Mouse (Mus musculus) erythroblast, adult 5-6 weeks (primary cell): Measurements from ENCODE around the gene Rfc2. TPM values are rescaled to one million over a fixed set of nuclear protein-coding genes. Genes with fewer than 3 reads are reported as not detected.
A peak's percentile ranks its signal among the peaks of the same experiment; 100 is the strongest.

Experiments
- ATAC-seq: replicated peaks from 2 replicates; pipeline ENCODE4 v1.8.0; 2016; ENCODE audit warnings: moderate number of reproducible peaks, mild to moderate bottlenecking, moderate TSS enrichment, inconsistent platforms; ENCODE audit not compliant: poor library complexity, low FRiP score, severe bottlenecking
- total RNA-seq, 2 experiments: library from RNA; stranded (forward) in 1 of 2; stranded (reverse) in 1 of 2; fragments of 150-400 nt in 1 of 2; fragments of 200-764, 138-1000 nt in 1 of 2; gene quantifications; 2 replicates each; pipeline versions ENCODE4 v1.2.3 to v1.2.4; 2015 to 2017; ENCODE audit warnings: low replicate concordance in 2 of 2

The Rfc2 gene
- total RNA-seq, 2 experiments from 2014 or later: 14.7 to 26.7 TPM

- ATAC-seq: peak; percentile 88
These were observed 11.9 kb downstream of the Rfc2 start for GRCm38 (mm10) chr5:134593093-134593492.

DNA sequence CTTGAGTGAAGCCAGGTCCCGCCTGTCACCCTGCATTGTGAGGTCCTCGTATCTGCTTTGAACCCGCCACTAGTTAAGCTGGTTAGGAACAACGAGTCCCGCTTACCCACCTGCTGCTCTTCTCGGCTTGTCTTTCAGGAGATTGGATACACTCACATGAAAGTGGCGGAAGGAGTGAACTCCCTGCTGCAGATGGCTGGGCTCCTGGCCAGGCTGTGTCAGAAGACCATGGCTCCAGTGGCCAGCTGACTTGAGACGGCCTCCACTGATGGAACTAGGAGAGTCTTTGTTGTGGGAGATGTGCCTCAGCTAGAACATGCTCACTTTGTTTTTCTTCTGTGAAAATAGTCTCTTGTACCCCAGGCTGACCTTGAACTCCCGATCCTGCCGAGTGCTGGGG, 16.5 kb downstream of the Rfc2 start:
- ATAC-seq: no peak

GRCm38 (mm10) chr5:134604376-134604775, 23.2 kb downstream of the Rfc2 start:
- ATAC-seq: no peak

GRCm38 (mm10) chr5:134606314-134606713, 25.1 kb downstream of the Rfc2 start:
- no peak for ATAC-seq

DNA sequence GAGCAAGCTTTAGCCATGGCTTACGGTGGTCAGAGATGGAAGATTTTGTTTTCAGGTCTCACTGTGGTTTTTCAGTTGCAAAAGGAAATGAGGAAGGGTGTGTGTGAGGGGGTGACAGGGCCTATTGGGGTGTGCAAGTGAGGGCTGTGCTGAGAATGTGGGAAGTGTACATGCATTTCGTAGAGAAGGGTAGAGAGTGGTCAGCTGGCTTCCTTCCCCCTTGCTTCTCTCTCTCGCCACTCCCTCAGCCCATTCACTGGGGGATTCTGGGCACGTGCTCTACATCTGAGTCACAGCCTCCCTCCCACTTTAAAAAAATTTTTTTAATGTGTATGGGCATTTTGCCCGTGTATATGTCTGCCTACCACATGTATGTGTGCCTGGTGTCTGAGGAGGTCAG, 26.0 kb downstream of the Rfc2 start:
- no peak for ATAC-seq

DNA sequence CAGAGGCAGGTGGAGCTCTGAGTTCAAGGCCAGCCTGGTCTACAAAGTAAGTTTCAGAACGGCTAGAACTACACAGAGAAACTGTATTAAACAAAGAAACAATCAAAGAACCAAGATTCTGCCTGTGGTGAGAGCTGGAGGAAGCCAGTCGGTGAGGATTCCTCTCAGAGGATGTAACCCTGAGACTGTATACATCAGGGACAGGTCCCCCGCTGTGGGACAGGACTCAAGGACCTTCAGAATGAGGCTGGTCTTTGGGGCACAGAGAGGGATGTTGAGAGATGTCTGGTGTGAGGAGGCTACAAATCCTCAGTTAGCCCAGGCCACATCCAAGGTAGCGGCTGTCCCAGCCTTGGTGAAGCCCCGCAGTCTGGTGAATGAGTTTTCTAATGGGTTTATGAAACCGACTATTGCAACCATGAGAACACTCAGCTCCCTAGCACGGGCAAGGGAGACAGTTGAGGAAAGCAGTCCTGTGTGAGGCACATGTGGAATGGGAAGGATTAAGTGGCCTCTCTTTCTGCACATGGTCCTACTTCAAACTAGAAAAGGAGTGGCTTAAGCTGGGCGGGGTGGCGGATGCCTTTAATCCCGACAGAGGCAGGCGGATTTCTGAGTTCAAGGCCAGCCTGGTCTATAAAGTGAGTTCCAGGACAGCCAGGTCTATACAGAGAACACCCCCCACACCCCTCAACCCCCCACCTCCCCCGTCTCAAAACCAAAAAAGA, 28.9 kb downstream of the Rfc2 start:
- no peak for ATAC-seq

DNA sequence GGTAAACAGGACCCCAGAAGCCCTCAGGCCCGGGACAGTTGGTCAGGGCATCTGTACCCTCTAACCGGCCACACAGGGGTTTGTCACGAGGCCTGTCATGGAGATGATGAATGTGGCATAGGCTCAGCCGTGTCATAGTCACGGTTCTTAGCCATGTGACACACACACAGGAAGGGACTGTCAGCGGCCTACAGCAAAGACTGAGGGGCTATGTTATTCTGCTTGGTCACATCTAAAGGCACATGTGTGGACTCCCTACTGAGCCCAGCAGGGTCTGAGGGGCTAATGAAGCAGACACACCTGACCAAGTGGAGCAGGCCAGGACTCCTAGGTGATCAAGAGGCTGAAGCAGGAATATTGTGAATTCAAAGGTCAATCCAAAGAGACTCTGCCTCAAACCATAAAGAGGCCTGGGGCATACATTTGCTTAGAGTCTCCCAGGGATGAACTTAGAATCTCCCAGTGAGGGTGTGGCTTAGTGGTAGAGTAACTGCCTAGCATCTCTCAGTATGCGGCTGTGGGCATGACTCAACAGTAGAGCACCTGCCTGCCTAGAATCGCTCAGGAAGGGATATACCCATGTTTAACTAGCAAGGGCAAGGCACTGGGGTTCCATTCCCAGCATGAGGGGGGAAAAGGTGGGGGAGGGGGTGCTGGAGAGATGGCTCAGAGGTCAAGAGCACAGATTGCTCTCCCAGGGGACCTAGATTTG, 30.8 kb downstream of the Rfc2 start:
- ATAC-seq: no peak

- no peak for ATAC-seq
These were observed 32.6 kb downstream of the Rfc2 start for GRCm38 (mm10) chr5:134613727-134614126.

DNA sequence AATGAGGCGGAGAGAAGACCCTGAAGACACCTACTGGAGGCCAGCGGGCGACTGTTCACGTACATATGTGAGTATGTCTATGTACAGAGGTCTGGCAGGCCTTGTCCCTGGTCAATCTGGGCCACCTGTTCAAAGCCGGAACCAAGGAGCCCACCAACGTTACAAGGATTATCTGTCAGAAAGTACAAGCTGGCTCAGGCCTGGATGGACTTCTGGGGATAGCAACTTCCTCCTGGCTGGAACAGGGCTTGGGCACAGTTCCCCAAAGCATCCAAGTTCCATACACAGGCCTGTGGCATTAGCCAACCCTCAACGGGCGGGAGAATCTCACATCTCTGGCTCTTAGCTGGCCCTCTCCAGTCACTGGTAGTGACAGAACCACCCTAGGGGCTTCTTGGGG, 33.1 kb downstream of the Rfc2 start:
- no peak for ATAC-seq

DNA sequence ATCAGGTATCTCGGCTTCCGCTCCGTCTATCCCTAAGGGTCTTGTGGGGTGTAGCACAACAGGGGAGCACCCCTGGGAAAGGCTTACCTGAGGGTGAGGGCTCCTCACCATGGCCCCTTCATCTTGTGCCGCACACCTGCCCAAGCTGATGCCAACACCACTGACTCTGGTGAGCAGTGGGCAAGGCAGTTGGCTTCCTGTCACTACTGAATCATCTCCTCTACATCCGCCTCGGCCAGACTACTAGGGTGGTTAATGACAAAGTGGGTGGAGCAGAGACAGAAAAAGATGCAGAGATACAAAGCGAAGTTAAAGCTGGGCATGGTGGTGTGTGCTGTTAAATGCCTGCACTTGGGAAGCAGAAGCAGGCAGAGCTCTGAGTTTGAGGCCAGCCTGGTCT, 33.6 kb downstream of the Rfc2 start, which contains the start of gene Lat2:
Gene Lat2 (minus strand): TSS at position 224 of the 400 bp plus-strand sequence.
- no peak for ATAC-seq

- no peak for ATAC-seq
These were observed 34.2 kb downstream of the Rfc2 start for GRCm38 (mm10) chr5:134615380-134615779.

DNA sequence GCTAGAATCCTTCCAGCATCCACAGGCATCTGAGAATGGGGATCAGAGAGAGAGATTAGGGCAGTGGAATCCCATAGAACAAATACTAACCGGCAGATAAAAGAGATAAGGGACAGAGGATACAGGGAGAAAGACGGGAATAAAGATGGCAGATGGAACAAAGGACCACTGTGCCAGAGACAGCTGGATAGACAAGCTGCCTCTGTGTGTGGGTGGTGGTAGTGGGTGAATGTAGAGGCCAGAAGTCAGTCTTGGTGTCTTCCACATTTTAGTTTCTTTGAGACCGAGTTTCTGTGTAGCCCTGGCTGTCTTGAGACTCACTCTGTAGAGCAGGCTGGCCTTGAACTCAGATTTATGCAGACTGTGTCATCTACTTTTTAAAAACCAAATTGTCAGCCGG, 34.6 kb downstream of the Rfc2 start:
- no peak for ATAC-seq

DNA sequence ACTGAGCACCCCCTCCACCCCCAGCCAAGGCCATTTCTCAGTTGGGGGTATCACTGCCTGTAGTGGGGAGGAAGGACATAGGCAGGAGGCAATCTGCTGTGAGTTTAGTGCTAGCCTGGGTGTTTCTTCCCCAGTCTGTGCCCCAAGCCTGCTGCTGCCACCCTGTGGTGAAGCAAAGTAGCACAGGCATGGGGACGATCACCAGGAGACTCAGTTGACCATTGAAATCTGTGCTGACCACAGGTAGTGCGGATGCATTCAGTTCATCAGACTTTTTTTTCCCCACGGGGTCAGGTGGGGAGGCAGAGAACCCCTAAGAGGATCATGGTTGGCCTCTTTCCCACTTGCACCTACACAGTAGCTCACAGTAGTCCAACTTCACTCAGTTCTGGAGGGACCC, 35.9 kb downstream of the Rfc2 start:
- peak; percentile 76 for ATAC-seq

DNA sequence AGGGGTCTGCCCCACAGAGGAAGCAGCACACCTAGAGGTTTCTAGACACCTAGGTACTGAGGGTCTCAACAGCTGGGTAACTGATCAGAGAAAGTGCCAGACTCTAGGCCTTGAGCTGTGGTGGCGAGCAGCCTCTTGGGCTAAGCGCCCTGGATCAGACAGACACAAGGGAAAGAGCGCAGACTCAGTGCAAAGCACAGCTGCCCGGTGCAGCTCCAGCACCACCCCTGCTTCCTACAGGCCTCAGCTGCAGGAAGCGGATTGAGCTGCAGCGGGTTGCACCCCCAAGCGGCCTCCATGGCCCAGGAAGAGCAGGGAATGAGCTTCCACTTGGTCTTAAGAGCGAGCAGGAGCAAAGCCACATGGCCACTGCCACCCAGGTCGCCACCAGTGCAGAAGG, 39.3 kb downstream of the Rfc2 start:
- ATAC-seq: no peak

DNA sequence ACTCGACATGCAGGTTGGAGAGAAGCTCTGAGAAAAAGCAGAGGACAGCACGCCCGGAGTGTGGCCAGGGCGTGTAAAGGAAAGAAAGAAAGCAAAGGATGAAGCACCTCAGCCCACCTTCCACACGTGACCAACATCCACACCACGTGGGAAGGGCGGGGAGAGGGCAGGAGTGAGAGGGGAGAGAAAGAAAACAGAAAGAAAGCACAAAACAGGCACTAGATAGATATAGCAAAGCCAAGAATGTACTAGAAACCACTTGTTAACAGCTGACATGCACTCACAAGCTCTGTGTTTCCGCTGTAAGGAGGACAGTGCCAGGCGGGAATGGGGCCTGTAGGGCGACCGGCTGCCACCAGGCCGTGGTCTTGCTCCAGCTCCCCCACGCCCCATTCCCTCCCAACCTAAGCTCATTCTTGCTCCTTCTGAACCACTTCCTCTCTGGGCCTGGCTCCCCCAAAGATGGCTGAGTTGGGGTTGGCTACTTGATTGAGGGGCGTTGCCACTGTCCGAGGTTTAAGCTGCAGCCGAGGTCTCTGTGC, 40.0 kb downstream of the Rfc2 start:
- ATAC-seq: no peak

- ATAC-seq: no peak
These were observed 40.9 kb downstream of the Rfc2 start for GRCm38 (mm10) chr5:134622069-134622468.

DNA sequence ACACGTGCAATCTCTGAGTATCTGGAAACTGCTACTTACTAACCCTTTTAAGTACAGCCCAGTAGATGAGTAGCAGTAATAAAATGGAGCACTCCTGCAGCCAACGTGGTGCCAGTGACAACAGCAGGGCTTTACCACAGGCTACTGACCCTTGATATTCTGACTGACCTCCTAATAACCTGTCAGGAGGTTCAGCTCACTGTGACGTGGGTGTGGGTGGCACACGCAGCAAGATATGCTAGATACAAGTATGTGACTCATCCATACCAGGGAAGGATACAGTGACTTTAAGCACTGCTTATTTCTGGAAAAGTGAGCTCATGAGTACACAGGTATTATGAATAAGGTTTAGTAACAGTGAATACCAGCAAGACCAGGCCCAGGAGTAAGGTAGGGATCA, 48.3 kb downstream of the Rfc2 start:
- ATAC-seq: no peak

DNA sequence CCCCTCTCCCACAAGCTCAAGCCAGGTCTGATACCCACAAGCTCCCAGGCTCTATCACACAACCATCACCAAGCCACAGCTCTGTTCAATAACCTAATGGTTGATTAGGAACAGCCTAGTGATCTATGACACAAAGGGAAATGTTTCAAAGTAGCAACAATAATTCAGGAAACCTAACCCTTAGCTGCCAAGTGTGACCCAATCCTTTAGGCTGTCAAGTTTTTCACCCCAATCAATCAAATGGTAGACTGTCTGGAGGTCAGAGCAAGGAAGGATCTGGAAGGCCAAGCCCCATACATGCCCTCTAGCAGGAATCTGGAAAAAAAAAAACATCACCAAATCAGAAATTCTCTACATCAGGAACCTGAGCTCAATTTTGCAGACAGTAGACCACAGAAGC, 49.7 kb downstream of the Rfc2 start:
- ATAC-seq: no peak

GRCm38 (mm10) chr5:134632841-134633240, 51.7 kb downstream of the Rfc2 start:
- no peak for ATAC-seq

- no peak for ATAC-seq
These were observed 56.7 kb downstream of the Rfc2 start for GRCm38 (mm10) chr5:134637820-134638367.
